ENCODE assay signal across 27 mouse cellular contexts in genomic region chr5:121225854-121226253, GRCm38 (mm10). TPM values are rescaled to one million over a fixed set of nuclear protein-coding genes. Genes with fewer than 3 reads are reported as not detected.
DNase-seq lines count a peak whose midpoint lies in the region; ATAC-seq and TF ChIP-seq lines count a peak whose summit lies in the region.
"Had no signal": no experiment of that assay in that cellular context is flagged by ENCODE, and none has a peak within 500 bp of the region (broad histone marks: within the 10 kb centered on the region; RNA-seq: fewer than 3 reads in every experiment).

No protein-coding gene starts in this region.

- H3K4me3 ChIP-seq in erythroblast, embryonic 14.5 days (replicated peaks): peak overlapping the region; percentile 37
- H3K4me3 ChIP-seq in CH12.LX (replicated peaks in 1 of 3; ENCODE audit: low read depth in 2 of 3, low read length in 2 of 3, poor library complexity in 1 of 3): no peak overlapping the region
- peak overlapping the region; percentile 1; the same call in 1 of the 2 replicates for H3K4me3 ChIP-seq in liver, embryonic 13.5 days (replicated peaks)
- peak overlapping the region; percentile 7; the same call in 1 of the 2 replicates for H3K4me3 ChIP-seq in liver, embryonic 16.5 days (ENCODE audit: low read depth, low read length)
- H3K4me3 ChIP-seq in limb, embryonic 10.5 days: no peak overlapping the region
- H3K4me3 ChIP-seq: embryonic facial prominence, embryonic 12.5 days; embryonic facial prominence, embryonic 15.5 days; forebrain, embryonic 10.5 days; forebrain, embryonic 13.5 days; heart, embryonic 12.5 days; hindbrain, embryonic 15.5 days had no signal

- H3K4me2 ChIP-seq in CH12.LX (ENCODE audit: insufficient read depth, low read depth, poor library complexity, severe bottlenecking): no peak overlapping the region
- peak overlapping the region; percentile 44 for H3K4me2 ChIP-seq in liver, embryonic 13.5 days
- H3K4me2 ChIP-seq in liver, embryonic 16.5 days (ENCODE audit: low read depth, low read length): peak overlapping the region; percentile 41
- H3K4me2 ChIP-seq: embryonic facial prominence, embryonic 12.5 days; embryonic facial prominence, embryonic 15.5 days; forebrain, embryonic 13.5 days; heart, embryonic 12.5 days; hindbrain, embryonic 15.5 days had no signal

- no peak for TF ChIP-seq CTCF in CH12.LX (conservative IDR thresholded peaks at IDR 0.05 in 1 of 2, IDR thresholded peaks at IDR 0.05 in 1 of 2; ENCODE audit: low read depth in 2 of 2, low read length in 2 of 2)

- DNase-seq in CH12.LX (ENCODE audit: extremely low read depth): no peak
- DNase-seq in liver, embryonic 13.5 days: no peak
- DNase-seq in limb, embryonic 10.5 days (ENCODE audit: low spot score): no peak
- no peak for DNase-seq in retina, postnatal 1 day
- DNase-seq: adrenal gland, adult 2 months; adrenal gland, postnatal 14 days; cerebellum, adult 11 months; cerebellum, adult 2 months; cerebellum, adult 9-11 months; cerebellum, postnatal 25 days; gastrocnemius, postnatal 14 days; heart, adult 18-20 months; heart, postnatal 14 days; heart, postnatal 4 days had no signal

- no peak for TF ChIP-seq POLR2A in CH12.LX (IDR thresholded peaks at IDR 0.05; ENCODE audit: low read depth, low read length)

- H3K36me3 ChIP-seq in erythroblast, embryonic 14.5 days (ENCODE audit: control insufficient read depth): peaks cover 86% of the 10 kb centered on the region
- peaks cover 0 to 11% of the 10 kb centered on the region in 2 experiments for H3K36me3 ChIP-seq in CH12.LX (replicated peaks in 1 of 2; ENCODE audit: control insufficient read depth in 1 of 2, insufficient read depth in 1 of 2, low read length in 1 of 2)
- peaks cover 32% of the 10 kb centered on the region for H3K36me3 ChIP-seq in liver, embryonic 13.5 days
- peaks cover 15% of the 10 kb centered on the region for H3K36me3 ChIP-seq in liver, embryonic 16.5 days (ENCODE audit: control insufficient read depth, insufficient read depth)
- no peaks in the 10 kb centered on the region for H3K36me3 ChIP-seq in limb, embryonic 10.5 days
- H3K36me3 ChIP-seq: embryonic facial prominence, embryonic 12.5 days; embryonic facial prominence, embryonic 15.5 days; forebrain, embryonic 10.5 days; heart, embryonic 12.5 days; hindbrain, embryonic 15.5 days had no signal

- no peak overlapping the region for H3K9ac ChIP-seq in CH12.LX (ENCODE audit: insufficient read depth, low read depth)
- peak overlapping the region; percentile 64 for H3K9ac ChIP-seq in liver, embryonic 13.5 days
- H3K9ac ChIP-seq in liver, embryonic 16.5 days (ENCODE audit: low read depth, low read length): peak overlapping the region; percentile 2
- H3K9ac ChIP-seq: embryonic facial prominence, embryonic 12.5 days; embryonic facial prominence, embryonic 15.5 days; forebrain, embryonic 13.5 days; heart, embryonic 12.5 days; hindbrain, embryonic 15.5 days had no signal

- TF ChIP-seq EP300 in CH12.LX (IDR thresholded peaks at IDR 0.05; ENCODE audit: low read length): peak; percentile 55

- in situ Hi-C loops in CH12.LX (cut with MboI; ENCODE audit: low pct_ligation_motif_present, low pct_unique_long_range_greater_than_20kb, low sequenced_read_pairs): loop anchor here (5.0 kb wide), 1 partner anchor 41 kb away; no protein-coding TSS in a partner anchor

- H3K27ac ChIP-seq in CH12.LX (ENCODE audit: insufficient read depth, low read depth): 0 out of 2 replicates have a peak overlapping the region, but pooled peaks have one; percentile 8
- H3K27ac ChIP-seq in liver, embryonic 13.5 days: peak overlapping the region; percentile 85
- peak overlapping the region; percentile 82 for H3K27ac ChIP-seq in liver, embryonic 16.5 days (ENCODE audit: low read length)
- no peak overlapping the region for H3K27ac ChIP-seq in limb, embryonic 10.5 days
- H3K27ac ChIP-seq: embryonic facial prominence, embryonic 12.5 days; embryonic facial prominence, embryonic 15.5 days; forebrain, embryonic 10.5 days; forebrain, embryonic 13.5 days; hindbrain, embryonic 15.5 days had no signal

- no peaks in the 10 kb centered on the region; the same call in 1 of the 2 replicates for H3K9me3 ChIP-seq in erythroblast, embryonic 14.5 days (ENCODE audit: control insufficient read depth, low read length)
- H3K9me3 ChIP-seq in CH12.LX (replicated peaks; ENCODE audit: low read length): no peaks in the 10 kb centered on the region
- H3K9me3 ChIP-seq in liver, embryonic 13.5 days (replicated peaks): no peaks in the 10 kb centered on the region
- H3K9me3 ChIP-seq in liver, embryonic 16.5 days (replicated peaks; ENCODE audit: control insufficient read depth, low read length): no peaks in the 10 kb centered on the region
- H3K9me3 ChIP-seq in limb, embryonic 10.5 days (replicated peaks): no peaks in the 10 kb centered on the region
- H3K9me3 ChIP-seq: embryonic facial prominence, embryonic 12.5 days; embryonic facial prominence, embryonic 15.5 days; forebrain, embryonic 10.5 days; forebrain, embryonic 13.5 days; G1E; heart, embryonic 12.5 days; hindbrain, embryonic 15.5 days had no signal

- no peak for TF ChIP-seq RAD21 in CH12.LX (IDR thresholded peaks at IDR 0.05; ENCODE audit: low read depth, low read length)

- H3K4me1 ChIP-seq in erythroblast, embryonic 14.5 days (ENCODE audit: control insufficient read depth): peaks cover 77% of the 10 kb centered on the region
- H3K4me1 ChIP-seq in CH12.LX (ENCODE audit: control insufficient read depth in 1 of 2, insufficient read depth in 2 of 2): peaks cover 17 to 59% of the 10 kb centered on the region in 2 experiments
- peaks cover 87% of the 10 kb centered on the region for H3K4me1 ChIP-seq in liver, embryonic 13.5 days (replicated peaks)
- peaks cover 58% of the 10 kb centered on the region for H3K4me1 ChIP-seq in liver, embryonic 16.5 days (ENCODE audit: control insufficient read depth, low read depth, low read length)
- peaks cover 9% of the 10 kb centered on the region for H3K4me1 ChIP-seq in limb, embryonic 10.5 days

- H3K27me3 ChIP-seq in erythroblast, embryonic 14.5 days (ENCODE audit: control insufficient read depth): no peaks in the 10 kb centered on the region
- no peaks in the 10 kb centered on the region for H3K27me3 ChIP-seq in CH12.LX (replicated peaks)
- no peaks in the 10 kb centered on the region for H3K27me3 ChIP-seq in liver, embryonic 13.5 days
- no peaks in the 10 kb centered on the region for H3K27me3 ChIP-seq in liver, embryonic 16.5 days (ENCODE audit: control insufficient read depth, insufficient read depth, low read depth, low read length)
- H3K27me3 ChIP-seq in limb, embryonic 10.5 days (ENCODE audit: low read depth, poor library complexity, severe bottlenecking): no peaks in the 10 kb centered on the region
- H3K27me3 ChIP-seq: embryonic facial prominence, embryonic 12.5 days; embryonic facial prominence, embryonic 15.5 days; forebrain, embryonic 13.5 days; heart, embryonic 12.5 days; hindbrain, embryonic 15.5 days; Patski had no signal

- peaks cover 17% of the 10 kb centered on the region for H3K79me2 ChIP-seq in CH12.LX (replicated peaks; ENCODE audit: control insufficient read depth, extremely low read depth, insufficient read depth, poor library complexity, severe bottlenecking)

- WGBS in liver, embryonic 13.5 days (ENCODE audit: insufficient replicate concordance): 41% methylated on average over 2 of the region's 2 CpGs
- WGBS in liver, embryonic 16.5 days (ENCODE audit: insufficient replicate concordance): 41% methylated on average over 2 of the region's 2 CpGs
- WGBS in limb, embryonic 10.5 days: 95% methylated on average over 2 of the region's 2 CpGs

- dilution Hi-C loops in CH12.LX (cut with MboI; ENCODE audit: extremely low pct_ligation_motif_present, extremely low pct_unique_long_range_greater_than_20kb, low sequenced_read_pairs): no loop called here

- ATAC-seq in erythroblast, adult 5-6 weeks (replicated peaks; ENCODE audit: low FRiP score, poor library complexity, severe bottlenecking): no peak
- ATAC-seq in liver, embryonic 13.5 days (ENCODE audit: low read depth): no peak
- ATAC-seq in liver, embryonic 16.5 days (ENCODE audit: low read depth): no peak; the same call in 1 of the 2 replicates
- ATAC-seq in megakaryocyte, adult 5-6 weeks (ENCODE audit: poor library complexity, severe bottlenecking): no peak
- ATAC-seq: forebrain, embryonic 13.5 days; forebrain, embryonic 16.5 days; Patski had no signal

RNA-seq across cellular contexts. Expression of gene Hectd4, which starts 5.8 kb away (rescaled TPM):
- polyA plus RNA-seq in erythroblast, embryonic 14.5 days (2012): 10.6 and 12.1 TPM in 2 replicates
- 338 and 374 TPM in 2 replicates for total RNA-seq in erythroblast, adult 5-6 weeks (2015; ENCODE audit: low replicate concordance)
- 587 and 871 TPM in 2 replicates for total RNA-seq in erythroblast, adult 5-6 weeks (2017; ENCODE audit: low replicate concordance)
- 6.8 and 7.8 TPM in 2 replicates for total RNA-seq in CH12.LX (2012; rRNA removed)
- 0.89 and 2.1 TPM in 2 replicates for total RNA-seq in CH12.LX (2014; rRNA removed)
- polyA plus RNA-seq in CH12.LX (2012; ENCODE audit: insufficient read length, low read depth): 4.3 and 6.0 TPM in 2 replicates
- polyA plus RNA-seq in liver, embryonic 13.5 days (2015; fragmentation: Nextera tagmentation; extraction: Ambion mirVana): 6.9 and 7.6 TPM in 2 replicates
- 8.5 and 8.7 TPM in 2 replicates for polyA plus RNA-seq in liver, embryonic 16.5 days (2015; fragmentation: Nextera tagmentation; extraction: Ambion mirVana)
- polyA plus RNA-seq in limb, embryonic 10.5 days (2016; fragmentation: Nextera tagmentation; extraction: Ambion mirVana): 4.2 and 5.1 TPM in 2 replicates
- total RNA-seq in megakaryocyte, adult 5-6 weeks (2015): 12.0 and 17.0 TPM in 2 replicates
- 8.6 and 15.2 TPM in 2 replicates for total RNA-seq in megakaryocyte, adult 5-6 weeks (2017)

RNA-seq across cellular contexts. Expression of gene Rpl6, which starts 21.6 kb away (rescaled TPM):
- polyA plus RNA-seq in erythroblast, embryonic 14.5 days (2012): 24.9 and 56.7 TPM in 2 replicates
- 559 and 902 TPM in 2 replicates for total RNA-seq in erythroblast, adult 5-6 weeks (2015; ENCODE audit: low replicate concordance)
- 408 and 598 TPM in 2 replicates for total RNA-seq in erythroblast, adult 5-6 weeks (2017; ENCODE audit: low replicate concordance)
- total RNA-seq in CH12.LX (2012; rRNA removed): 2,694 and 2,801 TPM in 2 replicates
- total RNA-seq in CH12.LX (2014; rRNA removed): 2,433 and 2,576 TPM in 2 replicates
- 2,607 and 2,835 TPM in 2 replicates for polyA plus RNA-seq in CH12.LX (2012; ENCODE audit: insufficient read length, low read depth)
- polyA plus RNA-seq in liver, embryonic 13.5 days (2015; fragmentation: Nextera tagmentation; extraction: Ambion mirVana): 556 and 610 TPM in 2 replicates
- polyA plus RNA-seq in liver, embryonic 16.5 days (2015; fragmentation: Nextera tagmentation; extraction: Ambion mirVana): 278 and 327 TPM in 2 replicates
- polyA plus RNA-seq in limb, embryonic 10.5 days (2016; fragmentation: Nextera tagmentation; extraction: Ambion mirVana): 661 and 766 TPM in 2 replicates
- total RNA-seq in megakaryocyte, adult 5-6 weeks (2015): 1,545 and 1,566 TPM in 2 replicates
- 945 and 954 TPM in 2 replicates for total RNA-seq in megakaryocyte, adult 5-6 weeks (2017)

RNA-seq across cellular contexts. Expression of gene Ptpn11, which starts 34.7 kb away (rescaled TPM):
- polyA plus RNA-seq in erythroblast, embryonic 14.5 days (2012): 1.5 and 2.0 TPM in 2 replicates
- total RNA-seq in erythroblast, adult 5-6 weeks (2015; ENCODE audit: low replicate concordance): 8.3 and 8.6 TPM in 2 replicates
- total RNA-seq in erythroblast, adult 5-6 weeks (2017; ENCODE audit: low replicate concordance): 23.6 and 26.5 TPM in 2 replicates
- 44.6 and 52.2 TPM in 2 replicates for total RNA-seq in CH12.LX (2012; rRNA removed)
- total RNA-seq in CH12.LX (2014; rRNA removed): 29.4 and 33.2 TPM in 2 replicates
- 62.1 and 62.8 TPM in 2 replicates for polyA plus RNA-seq in CH12.LX (2012; ENCODE audit: insufficient read length, low read depth)
- 12.5 TPM in 2 replicates for polyA plus RNA-seq in liver, embryonic 13.5 days (2015; fragmentation: Nextera tagmentation; extraction: Ambion mirVana)
- polyA plus RNA-seq in liver, embryonic 16.5 days (2015; fragmentation: Nextera tagmentation; extraction: Ambion mirVana): 6.6 and 7.0 TPM in 2 replicates
- polyA plus RNA-seq in limb, embryonic 10.5 days (2016; fragmentation: Nextera tagmentation; extraction: Ambion mirVana): 23.6 and 24.9 TPM in 2 replicates
- 20.1 and 20.2 TPM in 2 replicates for total RNA-seq in megakaryocyte, adult 5-6 weeks (2015)
- 37.8 and 40.9 TPM in 2 replicates for total RNA-seq in megakaryocyte, adult 5-6 weeks (2017)

Comparison
In these comparisons a context has a peak if more than half of its experiments do, and no peak if none do; other contexts are left out.
1. H3K4me3 ChIP-seq: peak in erythroblast, embryonic 14.5 days (single experiment), liver, embryonic 13.5 days (single experiment) and liver, embryonic 16.5 days (single experiment); none in CH12.LX (0 of 3) and limb, embryonic 10.5 days (single experiment).